ENCODE assay signal across 17 mouse cellular contexts in the genomic region with DNA sequence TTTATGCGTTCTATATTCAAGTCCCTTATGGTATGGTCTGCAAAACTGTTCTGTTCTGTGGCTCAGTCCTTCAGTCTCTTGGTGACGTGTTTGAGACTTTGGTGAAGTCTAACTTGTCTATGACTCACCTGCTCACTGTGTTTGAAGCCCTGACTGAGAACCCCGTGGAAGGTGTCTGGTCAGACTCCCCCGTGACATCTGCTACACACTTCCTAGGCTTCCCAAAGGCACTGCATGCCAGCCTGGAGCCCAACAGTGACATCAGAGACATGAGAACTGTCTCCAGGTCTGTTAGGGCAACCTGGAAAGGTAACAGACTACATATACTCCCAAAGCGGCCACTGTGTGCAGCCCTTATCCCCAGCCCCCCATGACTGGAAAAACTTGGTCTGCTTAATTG. TPM values are rescaled to one million over a fixed set of nuclear protein-coding genes. Genes with fewer than 3 reads are reported as not detected.
"Had no signal": no experiment of that assay in that cellular context is flagged by ENCODE, and none has a peak within 500 bp of the region (broad histone marks: within the 10 kb centered on the region; RNA-seq: fewer than 3 reads in every experiment).

No protein-coding gene starts in this region.

- H3K4me2 ChIP-seq: neural tube, embryonic 15.5 days; stomach, embryonic 15.5 days had no signal

- H3K4me3 ChIP-seq: neural tube, embryonic 15.5 days; stomach, embryonic 15.5 days had no signal

- H3K27ac ChIP-seq: neural tube, embryonic 15.5 days; stomach, embryonic 15.5 days; stomach, postnatal 0 days had no signal

- H3K9ac ChIP-seq: neural tube, embryonic 15.5 days; stomach, embryonic 15.5 days had no signal

- H3K9me3 ChIP-seq: neural tube, embryonic 15.5 days; stomach, embryonic 15.5 days had no signal

- H3K4me1 ChIP-seq: neural tube, embryonic 15.5 days; stomach, embryonic 15.5 days had no signal

- H3K27me3 ChIP-seq: neural tube, embryonic 15.5 days; stomach, embryonic 15.5 days had no signal

- DNase-seq: retina, postnatal 1 day; right cerebral cortex, adult 18-20 months; right cerebral cortex, postnatal 14 days; right cerebral cortex, postnatal 25 days; right cerebral cortex, postnatal 4 days; spleen, adult 18-20 months; thymus, adult 18-20 months; thymus, adult 2 months; thymus, postnatal 14 days; thymus, postnatal 25 days; thymus, postnatal 36 days; thymus, postnatal 4 days had no signal

RNA-seq across cellular contexts. Expression of a gene that starts 41.6 kb away (rescaled TPM):
- total RNA-seq: neutrophil, adult 5-6 weeks had no signal
- polyA plus RNA-seq: urinary bladder, adult 2 months had no signal
